Mouse (Mus musculus): Measurements from ENCODE around the gene Hadh.

Hadh gene

DNA sequence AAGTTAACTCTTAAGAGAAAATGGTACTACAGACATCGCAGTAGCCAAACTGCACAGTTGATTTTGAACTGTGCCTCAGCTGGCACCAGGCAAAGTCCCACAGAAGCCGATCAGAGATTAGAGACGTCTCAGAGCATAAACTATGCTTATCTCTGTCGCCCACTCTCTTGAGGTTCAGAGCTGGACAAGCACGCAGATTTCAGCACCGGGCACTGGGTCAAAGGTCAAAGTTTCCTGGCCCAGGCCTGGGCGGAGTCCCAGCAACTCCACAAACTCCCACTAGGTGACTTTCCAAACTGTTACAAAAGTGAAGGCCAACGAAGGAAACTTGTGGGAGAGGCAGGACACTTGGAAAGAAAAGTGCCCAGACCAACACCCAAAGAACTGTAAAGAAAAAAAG is 744 bp downstream of the Hadh start:
- peak; percentile 49 for DNase-seq (ENCODE audit: low read depth, low spot score)

DNA sequence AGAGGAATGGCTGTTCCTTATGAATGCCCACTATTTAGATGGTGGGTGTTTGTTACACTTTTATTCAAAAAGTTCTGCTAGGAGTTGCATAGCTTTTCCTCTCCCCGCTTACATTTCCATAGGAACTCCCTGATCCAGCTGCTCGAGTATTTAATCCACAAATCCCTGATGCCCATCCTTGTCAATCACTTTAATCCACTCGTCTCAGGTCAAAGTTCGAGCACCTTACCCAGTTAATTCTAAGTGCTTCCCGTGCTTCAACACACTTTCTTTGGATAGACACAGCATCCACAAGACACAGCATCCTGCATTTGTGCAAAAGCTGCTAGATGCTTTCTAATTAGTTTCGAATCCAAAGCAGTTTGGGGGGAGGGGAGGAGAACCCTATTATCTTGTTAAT is 1.5 kb downstream of the Hadh start:
- no peak for DNase-seq (ENCODE audit: low read depth, low spot score)

DNA sequence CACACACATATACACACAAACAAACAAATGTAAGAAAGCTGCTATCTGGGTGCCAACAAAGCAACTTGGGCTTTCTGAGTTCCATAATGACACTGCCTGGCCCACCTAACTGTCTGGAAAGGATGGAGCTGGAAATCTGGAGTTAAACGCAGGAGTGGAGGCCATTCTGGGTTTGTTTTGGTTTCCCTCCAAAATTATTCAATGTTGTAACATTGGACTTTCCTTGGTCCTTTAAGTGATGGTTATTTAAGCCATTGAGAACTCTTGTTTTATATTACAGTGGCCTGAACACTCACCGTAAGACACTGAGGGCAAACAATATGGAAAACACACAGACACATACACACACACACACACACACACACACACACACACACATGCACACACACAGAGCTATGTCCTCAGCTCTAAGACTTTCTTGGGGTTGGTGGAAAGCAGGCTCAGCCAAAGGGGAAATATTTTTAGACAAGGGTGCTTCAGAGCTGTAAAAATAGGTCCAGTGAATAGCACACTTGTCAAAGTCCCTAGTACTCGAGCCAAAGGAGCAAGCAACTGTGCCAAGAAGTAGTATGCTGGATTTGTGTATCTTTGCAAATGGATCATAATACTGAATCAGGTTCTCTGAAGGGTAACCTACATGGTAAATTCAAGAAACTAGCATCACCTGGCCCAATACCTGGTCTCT is 5.4 kb downstream of the Hadh start:
- no peak for DNase-seq (ENCODE audit: low read depth, low spot score)

DNA sequence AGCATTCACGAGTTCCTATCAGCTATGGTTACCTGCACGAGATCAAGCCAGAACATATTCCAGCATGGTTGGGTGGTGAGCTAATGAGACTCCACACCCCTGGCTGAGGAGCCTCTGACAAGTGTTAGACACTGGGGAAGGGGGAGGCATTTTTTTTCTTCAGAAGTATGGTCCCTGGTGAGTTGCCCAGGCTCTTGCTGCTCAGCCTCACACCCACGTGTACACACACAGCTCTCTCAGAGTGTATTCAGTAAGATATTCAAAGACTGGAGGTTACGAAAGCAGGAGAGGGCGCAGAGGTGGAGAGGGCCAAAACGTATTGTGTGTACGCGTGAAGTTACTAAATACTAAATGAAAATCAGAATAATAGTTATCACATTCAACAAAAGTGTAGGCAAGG is 6.4 kb downstream of the Hadh start:
- DNase-seq (ENCODE audit: low read depth, low spot score), result no peak

DNA sequence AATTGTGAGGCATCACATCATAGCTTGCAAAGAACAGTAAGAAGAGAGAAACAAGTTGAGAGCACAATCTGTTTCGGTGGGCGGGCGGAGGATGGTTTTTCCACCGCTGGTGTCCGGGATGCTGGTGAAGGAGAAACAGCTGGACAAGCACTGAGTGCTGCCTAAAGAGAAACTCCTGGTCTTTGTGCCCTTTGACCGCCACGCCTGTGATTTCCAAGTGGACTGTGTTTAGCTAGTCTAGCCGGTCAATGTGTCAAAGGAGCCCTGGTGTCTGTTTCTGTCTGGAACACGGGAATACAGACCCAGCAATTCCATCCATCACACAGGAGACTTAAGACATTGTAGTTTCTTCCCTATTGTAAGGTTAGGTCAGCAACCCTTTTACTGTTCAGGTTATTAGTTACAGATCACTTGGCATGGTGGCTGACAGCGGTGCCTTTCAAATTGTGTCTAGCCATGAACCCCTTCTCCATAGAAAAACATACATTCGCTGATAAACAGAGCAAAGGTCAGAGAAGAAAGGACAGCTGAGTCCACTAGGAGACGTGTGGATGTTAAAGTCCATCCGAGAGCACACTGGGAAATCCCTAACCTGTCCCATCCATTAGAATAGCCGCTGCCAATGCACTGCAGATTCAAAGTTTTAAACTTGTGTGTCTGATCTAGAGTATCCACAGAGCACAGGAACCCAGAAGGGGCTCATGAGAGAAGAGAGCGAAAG is 8.0 kb downstream of the Hadh start:
- DNase-seq (ENCODE audit: low read depth, low spot score), result no peak

DNA sequence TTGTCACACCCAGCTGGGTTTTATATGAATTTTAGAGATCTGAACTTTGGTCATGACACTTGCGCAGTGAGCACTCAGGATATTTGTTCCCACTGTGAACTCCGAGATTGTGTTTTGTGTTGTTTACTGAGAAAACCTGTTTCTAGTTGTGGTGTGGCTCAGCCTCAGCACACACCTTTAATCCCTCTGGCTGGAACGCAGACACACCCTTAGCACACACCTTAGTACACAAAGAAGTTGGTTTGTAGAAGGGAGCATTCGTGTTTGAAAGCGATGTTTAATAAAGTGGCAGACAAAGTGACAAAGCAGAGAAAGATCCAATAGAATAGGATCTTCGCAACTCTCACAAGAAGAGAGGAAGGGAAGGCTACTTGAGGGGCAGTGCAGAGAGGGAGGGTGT is 11.5 kb downstream of the Hadh start:
- DNase-seq (ENCODE audit: low read depth, low spot score), result no peak

DNA sequence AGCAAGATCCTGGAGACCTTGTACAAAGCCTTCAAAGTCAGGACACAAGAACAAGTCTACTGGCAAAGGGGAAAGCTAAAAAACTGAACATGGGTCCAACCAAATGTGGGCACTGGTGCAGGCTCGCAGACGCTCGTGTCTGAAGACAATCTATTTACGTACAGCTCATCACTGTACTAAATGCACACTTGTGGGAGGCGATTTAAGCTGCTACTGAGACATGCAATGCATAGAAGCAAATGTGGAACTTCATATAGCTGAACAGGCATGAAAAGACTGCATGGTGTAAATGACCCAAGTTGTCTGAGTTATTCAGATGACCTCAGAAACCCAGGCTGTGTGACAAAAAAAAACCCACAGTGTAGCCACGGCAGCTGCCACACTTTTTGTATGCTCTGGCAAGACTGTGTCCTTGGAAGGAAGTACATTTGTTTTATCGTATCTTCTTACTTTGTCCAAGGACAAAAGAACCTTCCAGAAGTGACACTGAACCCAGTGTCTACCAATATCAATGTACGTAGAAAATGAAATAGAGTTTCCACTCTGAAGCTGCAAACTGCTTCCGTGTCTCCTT is 12.4 kb downstream of the Hadh start:
- DNase-seq (ENCODE audit: low read depth, low spot score), result no peak

DNA sequence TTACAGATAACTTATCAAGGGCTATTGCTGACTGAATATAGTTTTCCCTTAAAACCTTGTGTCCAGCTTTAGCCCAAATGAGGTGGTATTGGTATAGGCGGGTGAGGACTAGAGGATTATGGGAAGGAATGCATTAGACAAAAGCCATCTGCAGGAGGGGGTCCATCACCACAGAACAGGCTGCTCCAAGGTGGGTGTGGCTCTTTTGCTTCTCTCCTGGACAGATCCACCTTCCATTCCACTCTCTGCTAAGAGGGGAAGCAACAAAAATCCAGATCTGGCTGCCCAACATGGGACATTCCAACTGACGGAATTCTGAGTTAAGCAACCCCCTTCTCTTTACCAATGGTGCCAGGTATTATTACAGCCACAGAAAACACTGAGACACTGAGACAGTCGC is 13.0 kb downstream of the Hadh start:
- DNase-seq (ENCODE audit: low read depth, low spot score), result no peak

DNA sequence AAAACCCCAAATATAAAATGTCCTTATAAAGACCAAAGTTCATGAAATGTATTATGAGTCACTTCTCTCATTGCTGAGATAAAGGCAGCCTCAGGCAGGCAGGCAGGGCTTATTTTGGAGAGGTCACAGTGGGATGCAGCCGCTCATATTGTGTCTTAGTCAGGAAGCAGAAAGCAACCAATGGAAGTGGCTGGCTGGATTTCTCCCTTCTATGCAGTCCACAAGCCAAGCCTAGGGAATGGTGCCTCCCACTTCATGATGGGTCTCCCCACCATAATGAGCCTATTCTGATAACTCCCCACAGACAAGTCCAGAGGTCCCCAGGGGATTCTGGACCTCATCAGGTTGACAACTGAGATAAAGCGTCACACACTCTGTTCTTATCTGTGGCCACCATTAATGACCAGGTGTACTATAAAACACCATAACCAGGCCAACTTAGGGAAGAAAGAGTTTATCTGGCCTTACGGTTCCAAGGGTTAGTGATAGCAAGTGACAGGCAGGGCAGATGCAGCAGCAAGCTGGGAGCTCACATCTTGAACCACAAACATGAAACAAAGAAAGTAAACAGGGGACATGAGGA is 16.4 kb downstream of the Hadh start:
- DNase-seq (ENCODE audit: low read depth, low spot score), result no peak

DNA sequence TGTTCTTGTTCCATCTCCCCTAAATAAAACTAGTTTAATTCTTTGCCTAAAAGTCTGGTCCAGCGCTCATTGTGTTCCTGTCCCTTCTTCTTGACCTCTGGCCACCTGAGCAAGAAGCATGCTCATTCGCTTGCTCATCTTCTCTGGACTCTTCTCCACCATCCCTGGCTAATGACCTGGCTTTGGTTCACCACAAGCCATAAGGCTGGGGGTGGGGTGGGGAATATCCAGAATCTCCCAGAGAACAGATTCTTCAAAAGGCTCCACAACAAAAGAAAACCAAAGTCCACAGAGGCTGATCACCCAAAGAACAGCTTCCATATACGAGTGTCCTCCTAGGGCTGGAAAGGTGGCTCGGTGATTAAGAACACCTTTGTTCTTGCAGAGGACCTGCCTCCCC is 16.9 kb downstream of the Hadh start:
- DNase-seq (ENCODE audit: low read depth, low spot score), result no peak

DNA sequence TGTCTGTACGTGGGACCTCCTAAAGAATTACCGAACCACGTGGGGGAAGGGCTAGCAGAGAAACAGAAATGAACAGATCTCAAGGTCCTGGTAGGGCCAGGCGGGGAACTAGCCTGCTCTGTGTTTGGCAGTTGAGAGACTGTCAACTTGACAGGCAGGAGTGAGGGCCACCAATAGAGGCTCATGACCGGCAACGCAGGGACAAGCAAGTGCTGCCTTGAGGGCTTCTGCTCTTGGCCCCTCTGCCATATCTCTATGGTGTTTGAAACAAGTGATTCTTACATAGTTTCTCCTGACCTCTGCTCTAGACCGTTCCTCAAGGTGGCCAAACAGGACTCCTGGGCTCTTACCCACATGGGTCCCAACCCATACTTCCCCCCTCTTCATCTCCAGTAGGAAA is 20.3 kb downstream of the Hadh start:
- DNase-seq (ENCODE audit: low read depth, low spot score), result no peak

DNA sequence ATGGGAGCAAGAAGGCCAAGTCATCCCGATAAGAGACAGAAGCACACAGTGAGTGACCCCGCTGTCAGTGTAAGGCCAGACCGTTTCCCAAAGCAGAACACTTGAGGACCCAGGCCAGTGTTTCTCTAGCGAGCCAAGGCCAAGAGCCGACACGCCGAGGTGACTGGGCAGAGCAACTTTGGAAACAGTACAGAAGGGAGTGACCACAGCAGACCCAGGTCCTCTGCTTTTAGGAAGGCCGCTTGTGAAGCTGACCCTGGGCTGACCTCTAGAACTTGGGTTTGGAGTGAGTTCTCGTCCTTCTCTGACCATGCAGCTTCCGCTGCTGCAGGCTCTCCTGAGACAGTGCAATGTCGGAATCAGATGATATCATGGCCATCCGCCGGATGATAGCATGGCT is 20.9 kb downstream of the Hadh start:
- no peak for DNase-seq (ENCODE audit: low read depth, low spot score)

DNA sequence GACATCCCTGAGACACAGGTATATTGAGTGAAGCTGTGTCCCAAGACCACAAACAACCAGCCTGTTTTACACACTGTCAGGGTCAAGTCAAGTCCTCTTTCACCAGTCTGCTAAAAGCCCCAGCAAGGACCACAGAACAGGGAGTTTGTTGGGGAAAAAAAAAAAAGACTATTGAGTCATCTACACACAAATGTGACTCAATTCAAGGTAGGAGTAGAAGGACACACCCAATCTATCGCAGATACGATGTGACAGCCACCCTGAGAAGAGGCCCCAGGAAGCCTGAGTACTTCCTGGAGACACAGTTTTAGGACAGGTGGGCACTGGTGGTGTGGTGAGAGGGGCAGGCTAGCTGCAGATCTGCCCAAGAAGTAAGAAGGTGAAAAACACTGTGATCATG is 21.6 kb downstream of the Hadh start:
- DNase-seq (ENCODE audit: low read depth, low spot score), result no peak

DNA sequence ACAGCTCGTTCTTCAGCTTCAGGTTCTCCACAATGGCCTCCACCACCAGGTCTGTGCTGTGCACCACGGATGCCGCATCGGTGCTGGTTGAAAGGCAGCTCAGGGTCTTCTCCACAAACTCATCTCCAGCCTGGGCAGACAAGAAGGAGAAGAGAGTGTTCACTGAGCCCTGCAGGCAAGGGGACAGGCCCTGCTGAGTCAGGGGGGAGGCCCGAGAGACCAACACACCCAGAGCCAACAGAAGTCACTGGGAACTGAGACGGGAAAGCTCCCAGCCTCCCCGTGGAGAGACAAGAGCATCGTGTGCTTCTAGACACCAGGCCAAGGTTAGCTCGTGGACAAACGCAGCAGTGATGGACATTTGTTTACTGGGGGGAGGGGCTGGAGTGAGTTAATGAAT is 23.5 kb downstream of the Hadh start:
- DNase-seq (ENCODE audit: low read depth, low spot score), result peak; percentile 29

DNA sequence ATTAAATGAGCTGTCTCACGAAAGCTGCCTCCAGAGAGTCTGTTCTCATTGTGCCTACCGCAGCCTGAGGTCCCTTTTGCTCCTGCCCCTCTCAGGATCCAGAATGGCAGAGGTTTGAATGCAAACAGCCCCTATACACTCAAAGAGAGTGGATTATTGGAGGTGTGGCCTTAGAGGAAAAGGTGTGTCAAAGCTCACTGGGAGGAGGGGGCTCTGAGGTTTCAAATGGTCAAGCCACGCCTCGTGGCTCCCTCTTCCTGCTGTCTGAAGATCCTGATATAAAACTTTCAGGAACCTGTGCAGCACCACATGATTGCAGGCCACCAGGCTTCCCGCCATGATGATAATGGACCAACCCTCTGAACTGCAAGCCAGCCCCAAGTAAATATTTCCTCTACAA is 24.1 kb downstream of the Hadh start:
- DNase-seq (ENCODE audit: low read depth, low spot score), result no peak

DNA sequence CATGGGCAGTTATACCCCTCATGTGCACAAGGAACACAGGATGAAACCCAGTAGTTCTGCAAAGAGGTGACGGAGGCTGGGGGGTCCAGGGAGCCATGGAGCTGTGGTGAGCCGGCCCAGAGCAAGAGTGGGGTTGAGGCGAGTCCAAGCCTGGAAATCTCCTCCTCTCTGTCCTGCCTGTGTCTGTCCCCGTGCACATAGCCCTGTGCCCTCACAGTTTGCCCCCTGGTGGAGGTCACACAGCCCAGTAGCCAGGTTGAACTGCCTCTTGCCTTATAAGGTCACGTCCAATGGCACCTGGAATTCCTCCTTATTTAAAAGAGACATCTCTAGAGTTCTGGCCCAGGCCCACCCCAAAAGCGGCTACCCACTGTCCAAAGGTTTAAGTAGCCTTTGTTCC is 24.5 kb downstream of the Hadh start:
- no peak for DNase-seq (ENCODE audit: low read depth, low spot score)

DNA sequence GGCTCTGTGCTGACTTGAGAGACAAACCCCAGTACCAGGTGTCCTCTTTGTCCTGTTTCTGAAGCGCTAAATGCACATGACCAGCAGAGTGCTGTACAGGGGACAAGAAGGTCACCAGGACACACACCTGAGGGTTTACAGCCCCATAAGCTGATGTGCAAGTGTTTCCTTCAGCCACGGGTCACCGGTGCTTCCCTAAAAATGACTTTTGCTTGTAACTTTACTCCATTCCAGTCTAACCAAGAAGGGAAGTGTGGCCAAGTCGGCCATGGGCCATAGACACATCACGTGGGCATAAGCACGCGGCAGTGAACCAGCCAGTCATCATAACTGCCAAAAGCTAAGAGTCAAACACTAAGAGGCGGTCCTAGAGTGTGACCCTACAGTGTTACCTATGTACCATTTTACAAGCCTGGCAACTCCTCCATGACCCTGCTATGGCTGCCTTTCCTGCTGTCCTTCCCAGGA is 25.3 kb downstream of the Hadh start:
- no peak for DNase-seq (ENCODE audit: low read depth, low spot score)

DNA sequence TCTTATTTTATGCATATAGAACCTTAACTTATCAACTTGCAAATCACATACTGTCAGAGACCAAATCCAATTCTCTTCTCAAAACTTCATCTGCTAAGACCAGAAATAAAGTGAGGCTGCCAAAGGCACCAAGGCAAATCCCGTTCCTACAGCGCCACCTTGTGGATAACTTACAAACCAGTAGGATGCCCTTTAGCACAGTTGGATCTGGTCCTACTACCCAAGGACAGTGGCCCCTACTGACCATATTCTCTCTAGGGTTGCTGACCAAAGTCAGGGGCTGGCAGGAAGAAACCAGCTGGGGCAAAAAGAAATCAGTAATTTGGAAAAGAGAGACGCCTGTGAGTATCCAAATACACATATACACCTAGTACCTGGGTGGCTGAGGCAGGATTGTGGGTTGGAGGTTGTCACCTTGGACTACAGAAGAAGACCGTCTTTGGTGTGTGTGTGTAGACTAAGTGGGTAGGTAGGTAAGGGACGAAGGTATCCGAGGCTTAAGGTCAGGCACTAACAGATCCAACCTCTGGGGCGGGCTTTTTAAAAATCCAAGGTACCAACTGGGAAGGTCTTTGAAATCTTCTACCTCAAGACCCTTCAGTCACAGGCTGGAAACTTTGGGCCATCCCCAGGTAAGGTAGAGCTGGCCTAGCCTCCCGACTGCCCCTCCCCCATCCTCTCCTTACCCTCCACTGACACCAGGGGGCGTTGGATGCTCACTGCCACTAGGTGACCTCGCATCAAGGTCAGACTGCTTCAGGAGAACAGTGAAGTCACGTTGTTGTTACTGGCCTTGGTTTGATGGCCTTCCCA is 25.9 kb downstream of the Hadh start:
- peak; percentile 73 for DNase-seq (ENCODE audit: low read depth, low spot score)

DNA sequence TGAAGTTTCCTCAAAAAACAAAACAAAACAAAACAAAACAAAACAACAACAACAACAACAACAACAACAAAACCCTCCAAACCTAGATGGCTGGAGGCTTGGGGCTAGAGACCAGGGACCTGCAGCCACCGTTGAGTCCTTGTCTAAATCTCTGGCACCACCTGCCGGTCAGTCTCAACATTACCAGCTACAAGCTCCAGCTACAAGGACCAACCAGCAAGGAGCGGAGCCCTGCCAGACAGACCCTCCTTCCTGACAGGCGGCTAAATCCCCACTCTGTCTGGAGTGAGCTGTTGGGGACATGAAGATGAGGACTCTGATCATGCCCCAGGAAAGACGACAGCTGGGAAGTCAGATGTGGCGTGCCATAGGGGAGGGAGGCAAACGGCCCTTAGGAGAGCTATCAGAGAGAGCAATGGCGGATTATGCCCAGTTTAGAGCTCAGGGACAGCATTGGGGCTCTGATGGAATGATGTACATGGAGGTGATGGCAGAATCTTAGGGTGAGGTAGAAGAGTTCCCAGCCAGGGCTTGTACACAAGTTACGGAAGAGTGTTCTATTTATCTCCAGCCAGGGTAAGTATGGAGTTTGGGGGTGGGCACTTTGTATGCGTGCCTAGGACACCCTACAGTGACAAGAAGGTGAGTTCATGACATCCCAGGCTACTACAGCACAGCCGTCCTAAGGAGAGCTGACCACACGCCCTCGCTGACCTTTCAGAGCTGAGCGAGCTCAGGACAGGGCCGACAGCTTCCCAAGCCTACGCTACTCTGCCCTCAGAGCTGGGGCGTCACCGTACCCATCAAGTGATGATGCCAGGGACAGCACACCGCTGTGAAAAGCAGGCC is 33.9 kb downstream of the Hadh start:
- peak; percentile 74 for DNase-seq (ENCODE audit: low read depth, low spot score)

DNA sequence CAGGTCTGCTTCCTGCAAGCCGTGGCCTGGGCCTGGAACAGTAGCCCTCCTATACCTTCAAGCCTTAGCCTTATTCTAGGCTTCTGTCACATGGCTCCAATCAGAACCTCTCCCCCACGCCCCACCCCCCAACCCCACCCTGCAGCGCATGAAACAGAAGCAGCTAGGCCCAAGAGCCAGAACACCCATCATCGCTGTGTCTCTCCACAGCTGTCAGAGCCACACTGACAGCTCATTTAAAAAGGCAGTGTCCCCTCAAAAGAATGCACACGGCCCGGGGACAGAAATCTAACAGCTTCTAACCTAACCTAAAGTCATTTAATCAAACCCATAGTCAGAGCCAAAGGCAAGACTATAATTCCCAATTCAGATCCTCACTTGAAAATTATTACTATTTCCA is 34.8 kb downstream of the Hadh start:
- no peak for DNase-seq (ENCODE audit: low read depth, low spot score)

DNA sequence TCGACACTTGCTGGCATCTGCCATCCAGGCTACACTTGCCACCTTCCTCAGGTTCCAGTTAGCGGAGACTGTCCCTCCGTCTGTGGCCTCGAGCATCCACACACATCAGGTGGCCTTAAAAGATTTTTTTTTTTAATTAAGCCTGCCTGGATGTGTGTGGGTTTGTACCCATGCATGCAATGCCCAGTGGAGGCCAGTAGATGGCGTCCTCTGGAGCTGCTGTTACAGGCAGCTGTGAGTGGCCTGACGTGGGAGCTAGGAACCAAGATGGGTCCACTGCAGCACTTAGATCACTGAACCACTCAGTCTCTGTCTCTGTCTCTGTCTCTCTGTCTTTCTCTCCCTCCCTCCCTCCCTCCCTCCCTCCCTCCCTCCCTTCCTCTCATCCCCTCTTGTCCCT is 43.8 kb downstream of the Hadh start:
- DNase-seq (ENCODE audit: low read depth, low spot score), result peak; percentile 35
